Mouse (Mus musculus): Measurements from ENCODE around the gene Iqschfp. TPM values are rescaled to one million over a fixed set of nuclear protein-coding genes. Genes with fewer than 3 reads are reported as not detected.
A peak's percentile ranks its signal among the peaks of the same experiment; 100 is the strongest.

Gene Iqschfp
- total RNA-seq, 2 experiments from 2014 or later: not detected

DNA sequence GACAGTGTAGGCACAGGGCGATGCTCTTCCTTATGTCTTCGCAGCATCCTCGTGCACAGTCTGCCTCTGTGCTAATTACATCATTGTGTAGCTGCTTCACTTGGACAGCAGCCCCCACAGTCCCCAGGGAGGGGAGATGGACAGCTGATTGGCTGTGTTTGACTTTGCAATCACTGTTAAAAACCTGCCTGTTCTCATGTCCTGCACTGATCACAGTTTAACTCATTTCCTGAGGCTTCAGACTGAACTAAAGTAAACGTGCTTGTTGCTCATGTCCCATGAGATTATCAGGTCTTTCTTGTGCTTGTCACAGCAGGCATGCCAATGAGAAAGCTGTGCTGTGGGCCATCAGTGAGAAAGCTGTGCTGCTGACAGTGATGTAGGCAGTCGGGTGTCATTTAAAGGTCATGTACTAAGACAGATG is 60.5 kb downstream of the Iqschfp start:
- intact Hi-C loops (cut with DNase I): no loop called here
- no peak for DNase-seq

DNA sequence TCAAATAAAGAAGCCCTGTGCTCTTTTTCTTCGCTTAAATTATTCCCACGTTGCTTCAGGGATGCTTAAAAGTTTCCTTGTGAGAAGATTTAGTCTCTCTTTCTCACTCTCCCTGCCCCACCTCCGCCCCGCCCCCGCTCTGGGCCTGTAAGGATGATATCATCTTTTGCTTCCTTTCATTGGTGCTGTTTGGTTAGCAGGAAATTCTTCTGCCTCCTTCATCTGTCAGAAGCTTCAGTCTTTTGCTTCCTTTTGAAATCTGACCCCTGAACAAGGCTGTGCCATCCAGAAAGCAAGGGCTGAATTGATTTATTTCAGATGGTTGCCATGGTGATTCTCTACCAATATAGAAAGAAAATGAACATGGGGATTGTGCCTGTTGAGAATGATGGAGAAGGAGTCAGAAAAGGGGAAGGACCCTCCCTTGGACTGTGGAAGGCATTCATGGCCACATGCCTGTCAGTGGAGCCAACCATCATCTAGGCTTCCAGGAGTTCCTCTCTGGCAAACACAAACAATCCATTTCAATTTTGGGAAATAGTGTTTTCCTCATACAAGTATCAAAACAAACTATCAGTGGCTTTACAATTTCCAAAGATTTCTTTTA is 62.5 kb downstream of the Iqschfp start:
- DNase-seq: no peak
- intact Hi-C loops (cut with DNase I): no loop called here

DNA sequence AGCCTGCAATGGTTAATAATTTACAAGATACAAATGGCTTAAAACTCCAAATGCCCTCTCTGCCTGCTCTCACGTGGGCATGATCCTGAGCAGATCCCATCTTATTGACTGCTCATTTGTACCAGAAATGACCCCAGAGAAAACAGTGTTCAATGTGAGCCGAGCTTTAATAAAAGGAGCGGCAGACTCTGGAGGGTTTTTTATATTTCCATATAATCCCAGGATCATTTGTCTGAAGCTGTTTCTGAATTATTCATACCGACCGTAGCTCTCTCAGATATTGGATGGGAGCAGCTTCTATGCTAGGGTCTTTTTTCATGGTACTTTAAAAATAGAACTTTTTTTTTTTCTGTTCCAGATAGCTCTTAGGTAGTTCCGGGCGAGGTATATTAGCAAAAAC is 67.6 kb downstream of the Iqschfp start:
- intact Hi-C loops (cut with DNase I): no loop called here
- no peak for DNase-seq

DNA sequence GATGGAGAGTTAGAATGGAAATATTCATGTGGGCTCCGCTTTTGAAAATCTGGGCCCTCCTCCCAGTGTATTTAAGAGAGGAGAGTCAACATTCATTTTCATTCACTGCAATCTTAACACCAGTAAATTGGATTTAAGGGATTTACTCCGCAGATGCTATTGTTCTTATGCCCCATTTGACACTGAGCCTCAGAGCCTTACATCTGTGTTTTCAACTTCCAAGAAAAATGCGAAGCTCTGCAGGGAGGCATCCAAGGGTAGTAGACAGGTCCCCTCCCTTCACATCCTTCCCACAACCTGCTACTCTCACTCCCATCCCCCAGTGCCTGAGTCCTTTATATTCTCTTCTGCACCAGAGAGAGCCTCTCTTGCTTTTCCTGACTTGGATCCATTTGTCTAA is 68.1 kb downstream of the Iqschfp start:
- DNase-seq: no peak
- intact Hi-C loops (cut with DNase I): no loop called here

DNA sequence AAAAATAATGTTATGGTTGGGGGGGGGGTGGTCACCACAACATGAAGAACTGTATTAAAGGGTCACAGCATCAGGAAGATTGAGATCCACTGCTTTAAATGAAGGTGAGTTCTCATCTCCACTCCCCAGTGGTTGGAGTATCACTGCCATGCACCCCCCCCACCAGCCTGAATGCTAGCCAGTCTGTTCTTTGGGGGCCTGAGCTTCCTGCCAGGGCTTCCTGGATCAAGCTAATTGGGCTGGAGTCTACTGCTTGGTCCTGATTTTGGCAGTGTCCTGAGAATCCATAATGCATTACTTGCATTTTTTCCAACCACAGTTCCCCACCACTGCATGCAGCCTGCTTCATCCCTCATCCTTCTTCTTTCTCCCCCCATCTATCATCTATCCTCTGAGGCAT is 68.7 kb downstream of the Iqschfp start:
- no peak for DNase-seq
- intact Hi-C loops (cut with DNase I): no loop called here

DNA sequence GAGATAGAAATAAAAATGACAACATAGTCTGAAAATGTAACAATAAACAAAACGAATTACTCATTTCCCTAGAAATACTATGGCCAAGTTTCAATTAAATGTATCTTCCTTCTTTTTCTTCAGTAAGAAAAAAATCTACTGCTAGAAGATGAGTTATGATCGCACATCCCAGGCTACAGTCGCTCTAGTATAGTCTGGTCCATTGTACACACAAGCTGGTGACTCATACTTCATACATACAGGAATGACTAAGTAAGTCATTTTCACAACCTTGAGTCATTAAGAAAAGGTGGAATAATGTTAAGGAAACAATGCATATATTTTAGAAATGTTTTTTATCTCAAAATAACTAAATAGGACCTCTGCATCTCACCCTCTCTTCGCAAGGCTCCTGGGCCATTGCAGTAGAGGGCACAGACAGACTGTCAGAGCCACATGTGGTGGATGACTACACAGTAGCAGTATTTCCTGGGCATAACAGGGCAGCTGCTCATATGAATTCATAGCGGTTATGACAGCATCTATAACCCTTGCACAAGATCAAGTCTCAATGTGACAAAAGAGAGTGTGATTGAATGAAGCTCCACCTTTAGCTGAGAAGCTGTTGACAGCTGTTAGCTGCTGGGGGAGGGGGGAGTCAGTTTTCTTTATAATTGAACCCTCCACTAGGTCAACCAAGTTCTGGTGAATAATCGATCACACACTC is 70.1 kb downstream of the Iqschfp start:
- intact Hi-C loops (cut with DNase I): no loop called here
- DNase-seq: no peak

DNA sequence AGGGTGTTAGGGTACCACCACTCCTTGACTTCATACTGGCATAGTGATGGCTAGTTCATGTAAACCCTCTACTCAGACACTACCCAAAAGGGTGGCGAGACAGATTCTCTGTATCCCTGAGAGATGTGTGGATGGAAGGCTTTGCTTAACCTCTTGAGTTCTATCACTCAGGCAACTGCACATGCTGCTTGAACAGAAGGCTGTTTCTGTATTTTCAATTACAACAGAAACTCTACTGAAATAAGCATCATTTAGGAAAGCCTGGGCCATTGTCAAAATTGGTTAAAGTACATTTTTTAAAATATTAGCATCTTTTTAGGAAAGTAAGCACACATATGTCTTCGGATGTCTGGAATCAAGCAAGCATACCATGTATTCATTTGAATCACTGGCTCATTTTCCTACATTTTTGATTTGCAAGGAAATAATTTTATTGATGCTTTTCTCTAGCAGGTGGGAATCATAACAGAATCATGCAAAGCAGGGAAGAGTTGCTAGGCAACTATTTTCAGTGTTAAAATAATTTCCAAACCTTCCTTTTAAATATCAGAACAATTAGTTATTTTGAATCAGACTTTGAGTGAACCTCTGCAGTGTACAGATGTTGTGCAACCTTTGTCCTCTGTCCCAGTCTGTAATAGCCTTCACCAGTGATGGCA is 82.4 kb downstream of the Iqschfp start:
- intact Hi-C loops (cut with DNase I): no loop called here
- no peak for DNase-seq

DNA sequence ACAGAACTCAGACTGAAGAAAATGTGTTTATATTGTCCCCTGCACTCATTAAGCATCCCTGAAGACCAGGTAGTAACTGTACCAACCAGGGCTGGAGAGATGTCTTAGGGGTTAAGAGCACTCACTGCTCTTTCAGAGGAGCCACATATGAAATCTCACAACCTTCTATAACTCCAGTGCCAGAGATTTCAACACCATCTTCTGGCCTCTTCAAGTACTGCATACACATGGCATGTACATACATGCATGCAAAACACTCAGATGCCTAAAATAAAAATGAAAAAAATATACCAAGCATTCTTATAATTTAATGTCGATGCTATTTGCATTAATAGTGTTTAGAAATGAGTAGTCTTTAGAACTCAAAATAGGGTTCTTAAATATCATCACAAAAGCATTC is 88.0 kb downstream of the Iqschfp start:
- intact Hi-C loops (cut with DNase I): no loop called here
- no peak for DNase-seq

DNA sequence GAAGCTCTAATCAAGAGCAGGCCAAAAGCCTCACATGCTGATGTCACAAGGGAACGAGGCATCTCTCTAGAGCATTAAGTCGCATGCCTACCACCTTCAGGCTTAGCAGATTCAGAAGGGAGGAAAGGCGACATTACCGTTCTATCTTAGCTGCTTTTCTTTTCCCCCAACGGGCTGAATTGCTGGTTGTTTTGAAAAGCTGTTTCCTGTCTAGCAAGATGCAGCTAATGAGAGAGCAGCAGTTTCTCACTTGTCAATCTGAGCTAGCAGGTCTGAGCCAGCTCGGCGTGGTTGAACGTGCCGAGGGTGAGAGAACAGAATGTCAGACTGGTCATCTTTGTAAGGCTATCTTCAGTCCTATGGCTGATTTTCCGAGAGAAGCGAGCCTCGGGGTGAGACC is 91.3 kb downstream of the Iqschfp start:
- intact Hi-C loops (cut with DNase I): no loop called here
- no peak for DNase-seq

DNA sequence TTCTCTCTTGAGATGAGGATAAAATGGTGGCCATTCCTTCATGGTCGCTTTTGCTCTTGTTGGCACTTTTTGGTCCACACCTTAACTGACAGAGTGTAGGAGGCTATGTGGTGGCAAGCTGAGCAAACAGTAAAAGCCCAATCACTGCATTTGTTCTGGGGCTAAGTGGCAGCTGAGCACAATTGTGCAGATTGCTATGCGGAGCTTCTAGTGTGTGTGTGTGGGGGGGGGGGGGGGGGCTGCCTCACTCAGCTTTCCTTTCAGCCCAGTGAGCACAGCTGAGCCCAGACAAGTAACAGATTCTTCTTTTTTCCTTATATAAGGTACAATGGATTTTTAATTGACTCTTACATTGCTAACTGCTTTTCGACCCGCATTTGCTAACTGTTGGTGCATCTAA is 110.4 kb downstream of the Iqschfp start:
- intact Hi-C loops (cut with DNase I): no loop called here
- DNase-seq: no peak

DNA sequence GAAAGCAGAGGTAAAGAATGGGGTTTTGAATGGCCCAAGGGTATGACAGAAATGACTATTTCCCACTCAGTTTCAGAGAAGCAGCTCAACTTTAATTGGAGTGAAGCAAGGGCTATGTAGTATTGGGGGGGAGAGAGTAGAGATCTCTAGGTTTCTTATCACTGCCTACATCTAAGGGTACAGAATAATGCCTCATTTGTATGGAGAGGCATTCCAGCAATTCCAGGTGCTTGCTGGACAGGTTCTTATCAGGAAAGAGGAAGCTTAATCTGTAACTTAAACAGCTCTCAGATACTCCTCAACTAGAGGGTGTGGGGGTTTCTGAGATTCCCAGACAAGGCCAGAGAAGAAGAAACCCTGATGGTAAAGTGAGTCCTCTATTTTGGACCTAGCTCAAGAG is 120.3 kb downstream of the Iqschfp start:
- intact Hi-C loops (cut with DNase I): no loop called here
- no peak for DNase-seq

DNA sequence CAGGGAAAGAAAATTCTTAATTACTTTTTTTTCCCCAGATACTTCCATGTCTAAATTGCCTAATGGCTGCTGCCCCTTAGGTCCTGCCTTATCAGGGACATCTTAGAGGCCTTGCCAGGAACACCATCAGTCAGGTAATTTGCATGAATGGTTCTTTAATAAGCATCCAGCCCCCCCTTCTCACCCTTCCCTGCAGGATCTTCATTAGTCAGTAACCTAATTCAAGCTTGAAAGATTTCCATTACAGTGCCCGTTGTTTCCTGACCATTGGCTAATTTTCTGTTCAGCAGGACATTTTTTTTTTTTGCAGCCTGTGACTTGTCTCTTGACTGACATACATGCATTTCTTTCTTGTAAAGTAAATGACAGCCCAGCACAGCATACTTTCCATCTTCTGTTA is 123.8 kb downstream of the Iqschfp start:
- no peak for DNase-seq
- intact Hi-C loops (cut with DNase I): no loop called here

DNA sequence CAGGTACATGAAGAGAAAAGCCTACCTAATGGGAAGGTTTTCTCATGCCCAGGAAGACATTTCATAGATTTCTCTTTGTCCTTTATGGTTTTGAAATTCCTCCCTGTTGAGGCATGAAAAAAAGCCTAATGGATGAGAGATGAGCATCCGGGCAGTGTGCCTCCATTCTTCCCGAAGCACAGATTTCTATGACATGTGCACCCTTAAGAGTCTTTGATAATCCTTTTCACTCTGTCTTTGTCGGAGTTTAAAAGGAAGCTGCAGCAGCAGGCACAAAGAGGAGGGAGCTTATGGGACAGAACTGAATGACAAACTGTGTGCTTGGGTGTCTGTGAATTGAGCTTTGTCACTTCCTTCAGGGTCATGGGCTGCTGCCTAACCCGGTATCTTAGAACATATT is 127.4 kb downstream of the Iqschfp start:
- intact Hi-C loops (cut with DNase I): no loop called here
- DNase-seq: no peak

DNA sequence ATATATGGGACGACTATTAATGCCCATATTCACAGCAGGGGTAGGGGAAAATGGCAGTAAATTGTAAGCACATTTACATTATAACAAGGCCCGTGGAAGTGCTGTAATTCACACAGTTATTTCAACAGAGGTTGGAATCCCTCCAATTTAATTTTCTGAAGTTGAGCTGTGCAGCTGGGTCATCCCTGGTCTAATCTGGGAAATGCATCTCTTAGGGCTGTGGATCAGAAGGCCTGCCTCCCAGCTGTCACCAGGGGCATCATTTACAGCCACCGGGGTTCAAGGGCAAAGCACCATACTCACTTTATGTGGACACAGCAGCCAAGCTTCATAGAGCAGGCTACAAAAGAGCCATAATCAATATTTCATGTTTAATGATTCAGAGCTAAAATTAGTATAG is 144.1 kb downstream of the Iqschfp start:
- no peak for DNase-seq
- intact Hi-C loops (cut with DNase I): no loop called here

DNA sequence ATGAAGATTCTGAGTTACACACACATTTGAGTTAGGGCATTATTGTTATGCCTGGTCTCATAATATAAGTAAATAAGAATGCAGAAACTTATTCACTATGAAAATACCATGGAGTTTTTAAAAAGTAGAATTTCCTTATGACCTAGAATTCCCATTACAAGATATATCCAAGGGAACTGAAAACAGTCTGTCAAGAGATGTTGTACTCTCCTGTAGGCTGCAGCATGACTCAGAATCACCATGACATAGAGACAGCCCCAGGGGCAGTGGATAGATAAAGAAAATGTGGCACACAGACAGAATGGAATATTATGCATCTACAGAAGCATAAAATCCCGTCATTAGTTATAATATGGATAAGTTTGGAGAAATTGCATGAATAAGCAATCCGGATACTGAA is 150.9 kb downstream of the Iqschfp start:
- intact Hi-C loops (cut with DNase I): no loop called here
- DNase-seq: no peak

DNA sequence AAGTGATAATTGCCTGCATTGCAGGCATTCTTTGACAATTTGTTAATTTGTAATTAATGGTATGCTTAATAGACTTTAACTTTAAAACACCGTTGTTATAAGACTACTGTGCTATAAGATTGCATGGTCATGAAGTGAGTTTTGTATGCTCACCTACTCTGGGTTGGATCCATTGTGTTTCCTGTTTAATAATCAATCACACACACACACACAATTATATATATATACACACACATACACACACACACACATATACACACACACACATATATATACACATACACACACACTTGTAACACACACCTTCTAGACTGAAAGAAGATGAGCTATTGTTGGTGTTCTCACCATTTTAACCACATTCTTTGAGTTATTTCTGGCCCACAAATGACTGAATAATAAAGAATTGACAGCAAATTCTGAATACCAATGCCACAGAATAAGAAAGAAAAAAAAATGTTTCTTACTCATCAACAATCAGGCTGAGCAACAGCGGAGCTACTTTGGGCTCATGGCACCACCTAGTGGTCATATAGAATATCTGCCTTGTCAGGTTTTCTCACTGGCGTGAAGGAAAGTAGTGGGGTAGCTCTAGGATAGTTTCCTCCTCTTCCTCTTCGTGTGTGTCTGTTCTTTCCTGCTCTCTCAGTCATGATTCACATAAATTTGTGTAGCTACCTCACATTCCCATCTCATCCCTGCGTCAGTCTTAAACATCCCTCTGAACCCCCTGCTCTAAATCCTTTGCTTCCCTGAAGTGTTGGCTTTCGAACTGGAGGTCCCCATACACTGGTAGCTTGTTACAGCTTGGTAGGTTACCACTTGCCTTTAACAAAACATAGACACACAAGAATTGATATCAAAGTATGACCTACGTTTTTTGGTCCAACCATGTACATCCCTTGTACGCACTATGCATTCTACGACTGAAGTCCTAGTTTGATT is 153.7 kb downstream of the Iqschfp start:
- intact Hi-C loops (cut with DNase I): loop anchor here (1.0 to 5.0 kb wide), 3 partner anchors 421 to 532 kb away; no protein-coding TSS in a partner anchor
- DNase-seq: peak; percentile 2 to 8

DNA sequence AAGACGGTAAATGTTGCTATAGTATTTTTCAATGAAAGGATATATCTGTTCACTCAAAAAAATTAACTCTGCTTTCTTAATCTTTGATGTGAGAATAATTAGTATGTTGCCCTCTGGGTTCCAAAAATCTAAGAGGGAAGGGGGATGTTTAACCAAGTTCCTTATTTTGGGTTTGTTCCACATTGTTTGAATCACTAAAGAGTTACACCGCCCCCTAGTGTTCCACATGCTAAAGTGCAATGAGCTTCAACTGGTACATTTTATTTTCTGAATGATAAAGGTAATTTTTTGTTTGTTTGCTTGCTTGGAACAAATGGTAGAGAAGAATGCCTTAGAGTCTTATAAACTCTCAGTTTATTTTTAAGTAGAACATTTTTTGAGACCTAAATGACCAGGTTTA is 161.5 kb downstream of the Iqschfp start:
- DNase-seq: no peak
- intact Hi-C loops (cut with DNase I): loop anchor here (10.0 kb wide), 1 partner anchor 411 kb away; no protein-coding TSS in a partner anchor

DNA sequence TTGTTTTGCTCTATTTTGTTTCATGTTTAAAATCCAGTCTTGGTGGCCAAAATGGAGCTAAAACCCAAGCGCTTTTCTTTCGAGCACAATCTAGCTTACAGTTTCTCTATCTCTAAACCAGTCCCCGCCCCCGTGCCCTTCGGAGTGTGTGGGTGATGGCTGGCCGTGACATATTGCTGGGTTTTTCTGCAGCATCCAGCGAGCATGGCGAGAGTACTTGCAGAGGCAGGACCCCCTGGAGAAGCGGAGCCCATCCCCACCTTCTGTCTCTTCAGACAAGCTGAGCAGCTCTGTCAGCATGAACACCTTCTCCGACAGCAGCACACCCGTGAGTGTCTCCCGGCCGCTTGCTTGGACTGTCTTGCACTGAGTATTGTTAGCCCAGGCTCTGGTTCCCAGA is 163.0 kb downstream of the Iqschfp start:
- DNase-seq: no peak
- intact Hi-C loops (cut with DNase I): loop anchor here (5.0 to 10.0 kb wide), 2 partner anchors 410 to 562 kb away; no protein-coding TSS in a partner anchor

DNA sequence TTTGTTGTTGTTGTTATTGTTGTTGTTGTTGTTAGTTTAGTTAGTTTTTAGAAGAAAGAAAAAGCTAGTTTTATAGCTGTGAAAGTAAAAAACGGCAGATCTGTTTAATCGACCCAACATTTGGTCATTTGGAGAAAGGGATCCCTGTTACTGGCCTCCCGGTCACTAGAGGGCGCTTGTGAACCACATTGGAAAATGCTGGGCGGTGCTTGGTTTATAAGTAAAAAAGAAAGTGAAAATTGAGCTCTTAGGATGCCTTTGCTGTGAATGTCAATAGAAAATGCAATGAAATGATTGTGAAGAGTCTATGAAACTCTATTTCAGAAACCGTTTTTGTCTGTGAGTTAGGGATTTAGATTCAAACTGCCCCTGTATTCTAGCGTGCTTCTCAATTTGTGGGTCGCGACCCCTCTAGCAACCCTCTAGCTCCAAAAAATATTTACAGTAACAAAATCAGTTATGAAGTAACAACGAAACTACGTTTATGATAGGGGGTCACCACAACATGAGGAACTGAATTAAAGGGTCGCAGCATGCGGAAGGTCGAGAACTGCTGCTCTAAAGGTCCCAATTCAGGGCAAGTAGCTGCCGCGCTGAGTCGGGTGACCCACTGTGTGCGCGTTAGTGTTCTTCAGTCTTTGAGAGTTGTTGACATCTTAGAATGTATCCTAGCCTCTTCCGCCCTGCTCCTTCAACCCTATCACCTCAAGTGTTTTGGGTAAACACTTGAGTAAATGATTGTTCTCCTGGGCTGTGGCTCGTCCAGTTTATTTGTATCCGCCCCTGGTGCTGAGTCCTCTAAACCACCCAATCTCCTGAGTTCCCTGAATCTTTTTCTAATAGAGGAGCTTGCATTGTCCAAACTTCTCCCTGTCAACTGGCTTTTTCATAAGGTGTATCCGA is 164.6 kb downstream of the Iqschfp start:
- peak; percentile 75 to 86 for DNase-seq
- intact Hi-C loops (cut with DNase I): loop anchor here (1.0 to 10.0 kb wide), 4 partner anchors 408 to 654 kb away; no protein-coding TSS in a partner anchor
